Comparison of ENCODE assay signal across 27 mouse cellular contexts in the genomic region with DNA sequence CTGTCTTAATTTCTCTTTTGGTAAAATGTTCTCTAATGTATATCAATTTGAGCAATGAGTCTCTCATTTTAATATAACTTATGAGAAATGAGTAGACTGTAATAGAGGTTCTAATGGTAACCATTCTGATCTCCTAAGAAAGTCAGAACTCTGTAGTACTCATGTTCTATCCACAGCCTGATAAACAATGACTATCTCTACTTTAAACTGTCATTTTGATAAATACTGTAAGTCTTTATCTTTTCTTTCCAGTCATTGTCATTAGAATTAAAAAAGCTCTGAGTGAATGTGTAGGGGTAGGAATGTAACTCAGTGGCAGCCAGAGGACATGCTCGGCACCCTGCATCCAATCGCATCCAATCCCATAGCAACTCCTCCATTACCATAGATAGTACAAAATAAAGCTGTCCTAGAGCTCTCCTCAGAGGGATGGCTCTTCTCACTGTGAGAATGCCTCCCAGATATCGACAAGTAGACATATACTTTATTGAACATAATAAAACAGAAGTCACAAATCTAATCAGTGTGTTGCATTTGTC. TPM values are rescaled to one million over a fixed set of nuclear protein-coding genes. Genes with fewer than 3 reads are reported as not detected.
"Had no signal": no experiment of that assay in that cellular context is flagged by ENCODE, and none has a peak within 500 bp of the region (broad histone marks: within the 10 kb centered on the region; RNA-seq: fewer than 3 reads in every experiment).

No protein-coding gene starts in this region.

- DNase-seq: lung, adult 2 months; lung, postnatal 14 days; midbrain, embryonic 14.5 days; retina, postnatal 1 day; right cerebral cortex, adult 18-20 months; right cerebral cortex, postnatal 25 days; right cerebral cortex, postnatal 4 days; spleen, adult 18-20 months; thymus, adult 18-20 months; thymus, postnatal 14 days; thymus, postnatal 36 days had no signal

- H3K9ac ChIP-seq: lung, embryonic 15.5 days; midbrain, embryonic 12.5 days; neural tube, embryonic 13.5 days; neural tube, embryonic 15.5 days had no signal

- H3K27me3 ChIP-seq: lung, embryonic 15.5 days; megakaryocyte, embryonic 14.5 days; midbrain, embryonic 12.5 days; neural tube, embryonic 13.5 days; neural tube, embryonic 15.5 days had no signal

- H3K4me3 ChIP-seq: lung, embryonic 15.5 days; megakaryocyte, embryonic 14.5 days; midbrain, embryonic 10.5 days; midbrain, embryonic 12.5 days; myocyte; neural tube, embryonic 13.5 days; neural tube, embryonic 15.5 days had no signal

- H3K4me2 ChIP-seq: lung, embryonic 15.5 days; midbrain, embryonic 12.5 days; neural tube, embryonic 13.5 days; neural tube, embryonic 15.5 days had no signal

- H3K9me3 ChIP-seq: lung, embryonic 15.5 days; megakaryocyte, embryonic 14.5 days; midbrain, embryonic 10.5 days; midbrain, embryonic 12.5 days; neural tube, embryonic 13.5 days; neural tube, embryonic 15.5 days had no signal

- ATAC-seq: midbrain, embryonic 16.5 days had no signal

- H3K27ac ChIP-seq: lung, embryonic 15.5 days; macrophage; midbrain, embryonic 10.5 days; midbrain, embryonic 12.5 days; neural tube, embryonic 13.5 days; neural tube, embryonic 15.5 days had no signal

- H3K36me3 ChIP-seq: neural tube, embryonic 15.5 days had no signal

- H3K4me1 ChIP-seq: lung, embryonic 15.5 days; midbrain, embryonic 10.5 days; midbrain, embryonic 12.5 days; neural tube, embryonic 13.5 days; neural tube, embryonic 15.5 days had no signal

RNA-seq across cellular contexts. Expression of a gene that starts 44.0 kb away (rescaled TPM):
- total RNA-seq: megakaryocyte progenitor cell, adult 5-6 weeks had no signal
- polyA plus RNA-seq: lung, adult 2 months; lung, embryonic 15.5 days; lung, postnatal 0 days; macrophage; midbrain, embryonic 10.5 days; midbrain, embryonic 12.5 days; midbrain, embryonic 14.5 days; midbrain, embryonic 16.5 days; myocyte; neural tube, embryonic 11.5 days; neural tube, embryonic 13.5 days; neural tube, embryonic 15.5 days; small intestine, adult 2 months; stomach, embryonic 14.5 days; stomach, embryonic 16.5 days; thymus, postnatal 0 days had no signal
